Mouse (Mus musculus) fat pad, adult 2 months (tissue): ENCODE data around the gene Gm38655.
"Not testable (repeated sequence)": the region's sequence is repeated elsewhere in the genome, so short reads cannot be mapped to it uniquely, and the experiment has no call there.

Source experiments
- DNase-seq: peaks from one replicate; pipeline ENCODE4 v3.0.0-alpha.2; 2011; ENCODE audit warnings: low read depth, low spot score; ENCODE audit errors: extremely low read depth

The Gm38655 gene

DNA sequence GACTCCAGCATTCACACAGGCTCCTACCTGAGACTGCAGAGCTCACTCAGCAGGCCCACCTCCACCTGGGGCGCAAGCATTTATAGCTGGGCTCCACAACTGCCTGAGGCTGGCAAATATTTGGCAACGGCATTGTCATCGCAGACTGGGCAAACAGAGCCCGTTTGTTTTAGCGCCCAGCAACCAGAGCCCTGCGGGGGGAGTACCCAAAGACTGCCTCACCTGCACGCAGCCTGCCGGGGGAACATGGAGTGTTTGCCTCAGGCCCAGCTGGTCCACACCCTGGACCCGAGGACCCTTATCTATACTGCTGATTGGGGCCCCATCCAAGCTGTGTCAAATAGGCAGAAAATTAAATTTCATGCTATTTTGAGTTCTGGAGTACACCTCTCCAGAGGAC lies at the start of gene Gm38655:
Gene Gm38655, minus strand, starts transcription at position 61 of the 400 bp plus-strand sequence.
- no peak for DNase-seq

DNA sequence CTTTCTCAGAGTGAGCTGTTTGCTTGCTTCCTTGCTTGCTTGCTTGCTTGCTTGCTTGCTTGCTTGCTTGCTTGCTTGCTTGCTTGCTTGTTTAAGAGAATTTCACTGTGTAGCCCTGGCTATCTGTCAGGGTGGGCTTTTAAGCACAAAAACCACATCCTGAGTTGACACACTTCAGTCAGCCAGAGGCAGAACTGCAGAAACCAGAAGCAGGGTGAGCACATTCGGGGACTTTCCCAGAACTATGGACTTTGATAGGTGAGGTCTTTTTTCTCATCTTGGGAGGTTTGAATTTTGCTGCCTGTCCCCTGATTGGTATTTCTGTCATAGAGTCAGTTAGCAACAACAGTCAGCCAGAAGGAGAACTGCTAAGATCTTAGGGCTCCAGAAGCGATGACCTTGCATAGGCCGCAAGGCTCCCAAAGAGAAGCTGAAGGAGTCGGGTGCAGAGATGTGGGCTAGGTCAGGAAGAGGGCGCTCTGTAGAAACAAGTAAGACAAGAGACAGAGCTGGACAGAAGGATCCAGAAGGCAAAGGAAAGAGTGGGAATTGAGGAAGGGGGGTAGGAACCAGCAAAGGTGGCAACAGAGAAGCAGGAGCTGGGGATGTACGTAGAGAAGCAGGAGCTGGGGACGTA lies 49.4 kb upstream of the Gm38655 start:
- no peak for DNase-seq

DNA sequence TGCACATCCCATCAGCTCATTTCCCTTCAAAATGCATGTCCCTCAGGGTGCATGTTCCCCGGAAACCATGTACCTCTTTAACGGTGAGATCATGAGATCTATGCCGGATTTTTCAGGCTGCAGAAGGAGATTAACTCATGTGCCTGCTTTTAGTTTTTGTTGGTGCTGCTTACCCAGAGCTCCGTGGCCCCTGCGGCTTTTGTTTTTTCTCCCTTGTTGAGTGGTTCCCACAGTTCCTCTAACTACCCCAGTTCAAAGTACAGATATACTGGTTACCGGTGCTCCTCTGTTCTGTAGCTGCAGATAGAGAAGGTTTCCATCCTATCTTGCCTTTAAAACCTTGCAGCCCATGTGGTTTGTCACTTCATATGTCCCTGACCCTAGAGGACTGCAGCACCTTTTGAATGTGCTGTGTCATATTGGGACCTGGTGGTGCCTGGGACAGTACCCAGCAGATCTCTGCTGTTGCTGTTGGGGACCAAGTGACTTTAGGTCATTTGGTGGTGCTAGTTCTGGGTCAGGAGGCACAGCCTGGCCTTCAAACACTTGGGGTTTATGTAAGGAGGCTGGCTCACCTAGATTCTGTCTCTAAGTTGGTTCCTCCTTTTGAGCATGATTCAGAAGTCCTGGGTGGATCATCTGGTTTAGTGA lies 47.8 kb upstream of the Gm38655 start:
- DNase-seq = no peak

DNA sequence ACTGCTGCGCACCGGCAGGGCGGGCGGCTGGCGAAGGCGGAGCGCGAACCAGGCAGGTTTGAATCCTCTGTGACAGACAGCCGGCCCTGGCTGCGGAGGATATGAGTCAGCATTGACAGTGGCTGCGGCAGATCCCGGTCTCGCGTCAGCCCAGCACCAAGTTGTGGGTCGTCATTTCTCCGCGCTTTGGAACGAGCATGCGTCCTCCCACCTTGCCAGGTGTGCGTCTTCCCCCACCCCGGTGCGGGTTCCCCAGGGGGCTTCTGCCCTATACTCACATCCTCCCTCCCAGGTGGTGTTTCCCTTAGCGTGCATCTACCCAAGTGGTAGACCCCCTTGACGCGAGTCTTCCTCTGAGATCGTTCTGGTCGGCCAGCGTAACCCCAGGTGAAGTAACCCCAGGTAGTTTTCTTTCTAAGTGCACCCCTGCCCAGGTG lies 47.3 kb upstream of the Gm38655 start:
- DNase-seq = not testable (repeated sequence)

DNA sequence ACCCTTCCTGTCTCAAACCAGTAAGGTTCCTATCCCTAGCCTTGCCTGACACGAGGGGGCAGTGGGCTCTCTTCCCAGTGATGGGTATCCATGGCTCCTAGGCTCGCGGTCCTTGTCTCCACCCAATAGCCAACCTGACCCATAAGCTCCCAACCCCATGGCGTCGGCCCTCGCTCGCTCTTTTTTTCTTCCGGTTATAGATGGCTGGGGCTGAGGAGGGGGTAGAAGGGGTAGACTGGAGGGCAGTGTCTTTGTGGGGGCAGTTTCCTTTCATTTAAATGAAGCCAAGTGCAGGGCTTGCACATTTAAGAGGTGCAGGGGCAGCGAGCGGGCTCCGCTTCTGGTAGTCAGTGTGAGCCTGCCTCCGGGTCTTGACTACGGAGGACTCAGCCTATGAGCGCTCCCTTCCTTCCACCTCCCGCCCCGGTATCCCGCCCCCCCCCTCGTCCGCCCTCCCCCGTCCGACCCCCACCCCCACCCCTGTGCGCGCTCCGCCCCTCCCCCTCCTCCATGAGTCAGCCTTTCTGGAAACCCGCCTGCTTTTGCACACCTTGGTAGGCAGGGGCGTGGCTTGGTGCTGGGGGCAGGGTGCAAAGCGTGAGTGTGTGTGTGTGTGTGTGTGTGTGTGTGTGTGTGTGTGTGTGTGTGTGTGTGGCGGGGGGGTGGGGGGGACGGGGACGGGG lies 46.7 kb upstream of the Gm38655 start:
- no peak for DNase-seq

DNA sequence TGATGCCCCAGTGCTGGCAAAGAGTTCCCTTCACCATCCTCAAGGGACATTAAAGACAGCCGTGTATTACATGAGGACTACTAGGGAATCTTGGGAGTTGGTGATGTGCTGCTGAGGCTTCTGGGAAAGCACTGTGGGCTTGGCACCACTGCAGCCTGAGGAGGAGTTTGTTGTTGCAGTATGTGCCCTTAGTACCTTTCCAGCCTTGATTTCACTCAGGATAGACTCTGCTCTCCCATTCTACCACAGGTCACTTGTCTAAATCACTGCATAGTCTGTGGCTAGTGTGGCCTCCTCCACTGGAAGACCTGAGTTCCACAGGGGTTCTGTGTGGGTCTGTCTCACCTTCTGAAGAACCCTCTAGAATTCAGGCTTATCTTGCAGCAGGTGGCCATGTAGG lies 45.5 kb upstream of the Gm38655 start:
- no peak for DNase-seq

DNA sequence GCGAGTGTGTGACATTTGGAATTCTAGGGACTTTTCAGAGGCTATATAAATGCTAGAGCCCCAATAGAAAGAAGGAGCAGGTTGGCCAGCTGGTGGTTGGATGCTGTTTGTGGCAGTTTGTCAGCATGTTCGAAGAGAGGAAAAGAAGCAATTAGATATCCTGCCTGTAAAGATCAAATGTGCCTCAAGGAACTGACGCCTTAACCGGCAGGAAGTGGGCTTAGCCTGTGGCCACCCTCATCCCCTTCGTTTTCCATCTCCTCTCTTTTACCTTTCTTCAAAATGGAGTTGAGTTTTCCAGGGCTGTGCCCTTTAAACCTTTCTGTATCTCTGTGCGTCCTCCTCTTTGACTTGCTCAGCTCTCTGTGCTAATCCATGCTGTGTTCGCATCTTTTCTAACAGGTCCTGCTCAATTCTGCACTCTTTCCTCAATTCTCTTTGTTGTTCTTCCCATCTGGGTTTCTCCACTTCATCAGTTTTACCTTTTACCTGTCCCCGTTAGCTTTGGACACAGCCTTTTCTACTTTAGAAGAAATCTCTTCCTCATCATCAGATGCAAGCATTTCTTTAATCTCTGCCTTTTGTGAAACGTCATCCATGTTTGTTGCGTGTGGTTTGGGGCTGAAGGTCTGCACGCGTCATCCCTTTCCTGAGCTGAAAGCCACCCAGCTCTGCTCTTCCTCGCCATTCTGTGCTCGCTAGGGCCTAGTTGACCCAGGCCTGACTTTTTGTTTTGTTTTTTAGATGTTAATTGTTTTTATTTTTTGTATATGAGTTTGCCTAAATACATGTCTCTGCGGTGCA lies 44.4 kb upstream of the Gm38655 start:
- no peak for DNase-seq

DNA sequence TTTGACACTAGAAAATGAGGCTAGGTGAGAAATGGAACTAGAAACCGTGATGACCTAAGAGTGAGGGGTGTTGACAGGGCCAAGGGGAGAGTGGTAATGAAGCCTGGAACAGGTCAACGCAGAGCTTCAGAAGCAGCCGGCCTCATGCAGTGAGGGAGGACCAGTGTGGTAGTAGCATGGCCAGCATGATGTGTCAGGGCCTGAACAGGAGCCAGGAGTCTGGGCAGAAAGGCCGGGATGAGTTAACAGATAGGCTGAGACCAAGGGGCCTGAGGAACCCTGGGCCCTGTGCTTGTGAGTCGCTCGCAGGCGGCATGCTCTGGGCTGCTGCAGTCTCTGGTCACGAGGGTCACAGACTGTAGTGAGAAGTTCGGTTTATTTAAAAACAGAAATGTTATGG lies 43.7 kb upstream of the Gm38655 start:
- no peak for DNase-seq

DNA sequence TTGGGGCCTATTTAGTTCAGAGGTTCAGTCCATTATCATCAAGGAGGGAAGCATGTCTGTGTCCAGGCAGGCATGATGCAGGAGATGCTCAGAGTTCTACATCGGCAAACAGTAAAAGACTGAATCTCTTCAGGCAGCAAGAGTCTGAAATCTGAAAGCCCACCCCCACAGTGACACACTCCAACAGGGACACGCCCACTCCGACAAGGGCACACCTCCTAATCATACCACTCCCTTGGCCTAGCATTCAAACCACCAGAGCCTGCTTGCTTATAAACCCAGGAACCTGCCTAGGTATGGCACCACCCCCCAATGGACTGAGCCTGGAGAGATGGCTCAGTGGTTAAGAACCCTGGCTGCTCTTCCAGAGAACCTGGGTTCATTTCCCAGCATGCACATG lies 40.2 kb upstream of the Gm38655 start:
- DNase-seq = no peak

DNA sequence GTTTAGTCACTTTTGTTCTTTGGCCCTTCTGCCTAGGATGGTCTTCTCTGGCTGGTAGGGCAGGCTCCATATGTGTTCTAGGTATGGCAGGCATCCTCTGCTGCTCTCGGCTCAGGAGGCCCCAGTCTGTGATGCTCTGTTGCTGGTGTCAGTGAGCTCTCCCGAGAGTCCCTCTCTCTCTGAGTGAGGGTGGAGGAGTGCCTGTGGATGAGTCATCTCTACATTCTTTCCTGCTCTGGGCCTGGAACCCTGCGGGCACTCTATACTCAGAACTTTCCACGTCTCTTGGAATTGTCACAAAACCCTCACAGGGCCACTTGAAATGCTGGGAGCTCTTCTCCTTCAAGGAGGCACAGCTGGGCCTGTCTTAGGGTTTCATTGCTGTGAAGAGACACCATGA lies 36.4 kb upstream of the Gm38655 start:
- no peak for DNase-seq

DNA sequence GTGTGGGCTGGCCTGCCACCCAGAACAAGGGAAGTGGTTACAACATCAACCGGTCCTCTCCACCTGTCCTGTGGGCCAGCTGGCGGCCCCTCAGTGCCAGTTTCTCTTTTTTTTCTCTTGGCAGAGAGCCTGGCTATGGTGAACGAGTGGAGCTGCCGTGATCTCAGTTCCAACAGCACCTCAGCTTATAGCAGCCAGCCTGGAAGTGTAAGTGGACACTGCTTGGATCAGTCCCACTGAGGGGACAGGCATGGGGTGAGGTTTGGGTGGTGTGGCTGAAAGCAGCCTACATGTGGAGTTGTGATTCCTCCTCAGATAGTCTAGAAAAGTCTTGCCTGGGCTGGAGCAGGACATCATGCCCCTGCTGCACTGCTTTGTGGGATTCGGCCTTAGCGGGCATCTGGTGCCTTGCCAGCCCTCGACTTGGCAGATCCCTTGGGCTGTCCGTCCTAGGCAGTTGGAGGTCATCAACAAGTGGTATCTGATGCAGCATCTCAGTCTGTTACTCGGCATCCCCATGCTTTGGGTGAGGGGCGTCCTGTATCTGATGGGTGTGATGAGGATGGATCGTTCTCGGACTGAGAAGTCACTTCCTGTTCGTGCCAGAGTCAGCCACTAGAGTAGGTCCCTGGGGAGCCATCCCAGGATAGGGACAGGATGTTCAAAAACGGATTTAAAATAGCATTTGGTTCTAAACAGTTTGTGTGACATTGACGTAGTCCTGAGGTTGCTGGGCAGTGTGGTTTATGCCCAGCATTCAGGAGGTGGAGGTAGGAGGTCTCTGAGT lies 35.6 kb upstream of the Gm38655 start:
- no peak for DNase-seq

DNA sequence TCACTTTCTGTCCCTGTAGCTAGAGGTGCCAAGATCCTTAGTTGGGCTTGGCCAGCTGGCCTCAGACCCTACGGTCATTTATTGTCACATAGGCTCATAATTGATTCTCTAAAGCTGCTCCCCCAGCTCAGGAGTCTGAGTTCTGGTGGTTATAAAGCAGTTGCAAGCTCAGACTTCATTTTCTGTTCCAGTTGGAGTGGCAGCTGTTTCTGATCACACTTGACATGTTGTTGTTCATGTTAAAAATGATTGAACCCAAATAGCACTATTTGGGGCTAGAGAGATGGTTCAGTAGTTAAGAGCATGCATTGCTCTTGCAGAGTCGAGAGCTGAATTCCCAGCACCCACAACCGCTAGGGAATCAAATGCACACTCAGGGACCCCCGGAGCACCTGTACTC lies 34.7 kb upstream of the Gm38655 start:
- no peak for DNase-seq

DNA sequence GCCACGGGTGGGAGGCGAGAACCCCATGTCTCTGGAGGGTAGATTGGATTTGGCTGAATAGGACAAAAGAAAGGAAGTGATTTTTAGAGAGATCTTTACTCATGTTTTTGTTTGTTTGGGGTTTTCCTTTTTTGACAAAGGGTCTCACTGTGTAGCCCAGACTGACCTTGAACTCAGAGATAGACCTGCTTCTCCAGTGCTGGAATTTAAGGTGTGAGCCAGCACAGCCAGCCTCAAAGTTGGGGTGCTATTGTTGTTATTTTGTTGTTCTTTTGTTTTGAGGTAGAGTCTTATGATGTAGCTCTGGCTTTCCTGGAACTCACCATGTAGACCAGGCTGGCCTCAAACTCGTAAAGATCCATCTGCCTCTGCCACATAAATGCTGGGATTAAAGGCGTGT lies 27.1 kb upstream of the Gm38655 start:
- no peak for DNase-seq

DNA sequence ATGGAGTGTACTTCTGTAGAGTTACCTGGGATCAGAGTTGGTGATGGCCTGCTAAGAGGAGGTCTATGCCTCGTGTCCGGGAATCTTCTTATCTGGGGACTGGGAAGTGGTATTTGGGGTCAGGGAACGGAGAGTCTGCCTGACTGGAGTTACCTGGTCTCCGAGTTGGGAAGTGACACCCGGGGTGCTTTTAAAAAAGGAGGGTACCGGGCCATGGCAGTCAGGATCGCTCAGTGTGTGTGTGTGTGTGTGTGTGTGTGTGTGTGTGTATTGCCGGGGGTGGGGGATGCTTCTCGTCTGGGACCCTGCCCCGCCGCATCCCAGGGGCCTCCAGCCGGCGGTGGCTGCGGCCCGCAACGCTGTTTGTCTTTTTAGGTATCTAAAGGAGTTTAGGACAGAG lies 13.8 kb upstream of the Gm38655 start:
- DNase-seq = no peak

DNA sequence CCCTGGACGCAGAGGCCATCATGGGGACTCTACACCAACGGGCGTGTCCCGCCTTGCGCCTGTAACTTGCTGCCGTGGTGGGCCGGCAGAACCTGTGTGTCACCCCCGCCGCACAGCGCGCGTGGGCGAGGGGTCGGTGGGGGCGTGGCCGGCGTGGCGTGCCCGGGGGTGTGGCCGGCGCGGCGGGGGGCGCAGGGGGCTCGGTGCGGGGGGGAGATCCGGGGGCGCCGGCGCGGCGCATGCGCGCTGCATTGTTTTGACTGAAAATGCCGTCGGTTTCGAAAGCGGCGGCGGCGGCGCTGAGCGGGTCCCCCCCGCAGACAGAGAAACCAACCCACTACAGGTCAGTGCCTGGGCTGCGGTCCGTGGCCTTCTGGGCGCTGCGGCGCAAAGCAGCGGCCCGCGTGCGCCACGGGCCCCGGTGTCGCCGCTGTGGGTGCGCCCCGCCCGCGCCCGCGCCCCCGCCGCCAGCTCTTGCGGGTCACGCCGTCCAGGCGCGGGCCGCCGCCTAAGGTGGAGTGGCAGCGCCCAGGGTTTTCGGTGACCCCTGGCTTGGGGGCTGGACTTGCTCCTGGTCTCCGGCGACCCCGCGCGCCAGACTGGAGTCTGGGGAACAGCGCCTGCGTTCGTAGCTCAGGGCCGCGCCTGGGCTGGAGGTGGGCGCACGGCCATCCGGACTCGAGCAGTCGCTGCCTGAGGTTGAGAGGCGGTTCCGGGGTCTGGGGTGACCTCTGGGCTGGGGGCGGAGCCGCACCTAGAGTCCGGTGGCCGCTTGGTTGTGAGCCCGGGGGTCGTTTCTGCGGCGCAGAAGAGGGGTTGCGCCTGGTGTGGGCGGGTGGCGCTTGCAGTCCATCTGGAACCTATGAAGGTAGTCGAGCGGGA lies 13.1 kb upstream of the Gm38655 start, which contains the start of gene Unkl:
Gene Unkl, plus strand, starts transcription at position 248 of the 882 bp plus-strand sequence.
- no peak for DNase-seq

DNA sequence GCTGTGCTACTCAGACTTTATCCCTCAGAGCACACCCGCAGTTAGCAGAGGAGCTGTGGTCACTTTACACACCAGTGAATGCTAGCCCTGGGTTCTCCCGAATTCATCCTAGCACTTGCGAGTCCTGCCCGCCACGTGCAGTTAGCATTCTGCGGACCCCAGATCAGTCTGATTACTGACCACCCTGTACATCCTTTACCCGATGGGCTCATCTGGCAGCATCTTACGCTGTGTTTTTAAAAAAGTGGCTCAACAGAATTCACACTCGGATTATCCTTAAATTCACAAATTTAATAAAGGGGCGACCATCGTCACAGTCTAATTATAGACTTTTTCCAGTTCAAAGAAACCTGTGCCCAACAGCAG lies 12.5 kb upstream of the Gm38655 start:
- DNase-seq = no peak

DNA sequence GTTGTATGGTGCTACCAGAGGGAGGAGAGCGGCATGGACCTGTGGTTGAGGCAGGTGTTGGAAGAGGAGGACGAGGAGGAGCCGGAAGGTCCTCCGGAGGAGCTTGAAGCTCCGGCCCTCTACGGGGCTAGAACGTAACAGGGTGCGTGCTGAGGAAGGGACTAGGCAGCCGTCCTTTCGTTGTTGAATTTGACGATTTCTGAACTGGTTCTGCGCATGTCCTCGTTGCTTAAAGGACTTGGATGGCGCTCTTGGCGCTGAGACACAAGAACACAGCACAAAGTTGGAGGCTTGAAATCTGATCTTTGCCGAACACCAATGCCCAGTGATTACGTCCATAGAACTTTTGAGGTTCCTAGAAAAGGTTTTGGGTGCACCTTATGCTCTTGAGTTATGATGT lies 9.7 kb upstream of the Gm38655 start:
- no peak for DNase-seq

DNA sequence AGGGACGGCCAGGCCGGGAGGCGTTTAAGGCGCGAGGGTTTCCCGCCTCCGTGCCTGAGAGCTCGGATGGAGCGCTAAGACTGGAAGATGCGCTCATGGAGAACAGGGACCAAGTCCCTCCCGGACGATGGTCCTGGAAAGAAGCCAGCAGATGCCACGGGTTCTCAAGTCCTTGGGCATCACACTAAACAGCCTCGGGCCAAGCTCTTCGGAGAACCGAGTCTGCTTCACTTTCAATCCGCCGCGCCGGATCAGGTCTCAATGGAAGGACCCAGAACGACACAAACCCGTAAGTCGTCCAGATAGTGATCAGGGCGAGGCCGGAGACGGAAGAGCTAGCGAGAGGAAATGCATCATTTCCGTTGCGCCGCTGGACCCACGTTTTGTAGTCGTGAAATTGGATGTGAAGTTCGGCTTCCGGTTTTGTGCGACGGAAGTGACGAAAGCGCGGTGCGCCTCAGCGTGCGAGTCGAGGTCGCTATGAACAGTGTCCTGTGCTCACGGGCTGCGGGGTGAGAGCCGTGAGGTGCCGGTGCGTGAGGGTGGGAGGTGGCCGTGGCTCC lies 8.9 kb upstream of the Gm38655 start, which contains the start of gene BC003965:
Gene BC003965, plus strand, starts transcription at position 426 of the 563 bp plus-strand sequence.
- peak; percentile 74 for DNase-seq

DNA sequence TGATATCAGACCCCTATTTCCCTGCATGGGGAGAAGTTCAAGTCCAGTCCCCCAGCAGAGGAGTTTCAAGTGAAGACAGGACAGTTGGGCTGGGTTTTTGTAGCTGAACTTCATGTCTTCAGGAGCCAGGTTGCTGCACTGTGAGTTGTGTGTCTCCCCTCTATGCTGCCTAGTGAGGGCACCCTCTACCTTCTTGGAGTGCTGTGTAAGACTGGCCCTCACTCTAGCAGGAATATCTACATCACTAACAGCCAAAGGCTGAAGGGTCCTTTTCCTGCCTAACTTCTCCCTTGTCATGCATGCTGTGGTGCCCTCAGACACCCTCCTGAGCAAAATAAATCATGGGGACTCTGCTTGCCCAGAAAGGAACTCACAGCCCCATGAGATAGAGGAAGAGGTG lies 8.0 kb upstream of the Gm38655 start:
- DNase-seq = no peak
